Mouse (Mus musculus): ENCODE measurements around the gene Gipc1.

DNA sequence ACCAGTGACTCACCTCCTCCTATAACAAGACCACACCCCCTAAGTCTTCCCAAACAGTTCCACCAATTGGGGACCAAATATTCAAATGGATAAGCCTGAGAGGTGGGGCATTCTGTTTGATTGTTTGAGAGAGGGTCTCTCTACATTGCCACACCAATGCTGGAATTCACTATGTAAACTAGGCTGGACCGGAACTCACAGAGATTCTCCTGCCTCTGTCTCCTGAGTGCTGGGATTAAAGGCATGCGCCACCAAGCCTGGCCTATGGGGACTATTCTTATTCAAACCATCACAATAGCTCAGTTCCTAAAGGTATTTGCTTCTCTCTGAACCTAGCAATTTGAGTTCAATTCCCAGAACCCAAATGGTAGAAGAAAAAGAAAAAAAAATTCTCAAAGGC is 33.9 kb upstream of the Gipc1 start:
- no peak for TF ChIP-seq CTCF (IDR thresholded peaks at IDR 0.05; ENCODE audit: low read depth)
- no peak for TF ChIP-seq EP300 (IDR thresholded peaks at IDR 0.05; ENCODE audit: low read depth)

All from liver, postnatal 0 days (tissue).